Mouse (Mus musculus): ENCODE results near the gene Rnf169.
A peak's percentile ranks its signal among the peaks of the same experiment; 100 is the strongest.

Rnf169 gene

GRCm38 (mm10) chr7:99980132-99980591, at the start of gene Rnf169:
TSS of gene Rnf169 (minus strand) at chr7:99980448.
- DNase-seq (ENCODE audit: low spot score): peak; percentile 74

DNA sequence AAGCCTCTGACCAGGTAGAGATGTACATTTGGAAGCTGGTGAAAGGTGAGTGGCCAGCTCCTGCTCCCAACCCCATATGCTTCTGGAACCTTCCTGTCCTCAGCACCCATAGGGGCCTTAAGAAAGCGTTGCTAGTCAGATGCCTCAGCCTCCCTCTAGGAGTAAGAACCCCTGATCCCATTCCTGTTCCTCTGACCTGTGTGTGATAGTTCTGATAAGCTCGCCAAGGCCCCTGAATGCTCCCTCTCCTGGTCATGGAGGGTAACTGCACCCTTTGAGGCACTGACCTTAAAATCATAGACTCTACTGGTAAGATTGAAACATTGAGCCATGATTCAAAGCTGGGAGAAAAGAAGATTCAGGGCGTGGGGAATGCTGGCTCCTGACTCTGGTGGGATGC, 49.1 kb upstream of the Rnf169 start:
- DNase-seq (ENCODE audit: low spot score): no peak

DNA sequence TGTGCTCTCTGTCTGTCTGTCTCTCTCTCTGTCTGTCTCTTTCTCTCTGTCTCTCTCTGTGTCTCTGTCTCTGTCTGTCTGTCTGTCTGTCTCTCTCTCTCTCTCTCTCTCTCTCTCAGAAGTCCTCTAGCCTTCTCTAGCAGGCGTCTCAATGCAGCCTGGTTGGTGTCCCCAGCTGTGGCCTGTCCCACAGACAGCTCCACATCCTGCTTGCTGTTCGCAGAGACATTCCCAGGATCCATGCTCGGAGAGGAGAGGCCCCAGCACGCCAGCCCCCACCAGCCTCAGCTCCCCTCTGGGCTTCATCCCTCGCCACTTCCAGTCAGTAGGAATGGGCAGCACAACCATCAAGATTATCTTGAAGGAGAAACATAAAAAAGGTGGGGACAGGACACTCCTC, 47.1 kb upstream of the Rnf169 start:
- no peak for DNase-seq (ENCODE audit: low spot score)

DNA sequence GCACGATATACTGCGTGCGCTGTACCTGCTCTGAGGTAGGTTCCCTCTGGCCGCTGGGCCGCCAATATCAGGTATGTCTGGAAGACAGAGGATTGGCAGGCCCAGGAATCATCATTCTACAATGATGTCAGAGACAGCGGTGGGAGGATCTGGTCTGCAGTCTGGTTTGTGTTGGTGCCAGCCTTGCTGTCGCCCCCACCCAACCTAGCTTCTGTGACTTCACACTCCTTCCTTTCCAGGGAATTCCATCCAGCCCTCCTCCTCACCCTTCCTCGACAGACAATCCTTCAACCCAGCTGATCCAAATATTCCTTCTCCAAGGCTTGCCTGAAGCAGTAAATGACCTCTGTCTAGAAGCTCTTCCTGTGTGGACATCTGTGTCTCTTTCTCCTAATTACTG, 36.8 kb upstream of the Rnf169 start:
- no peak for DNase-seq (ENCODE audit: low spot score)

DNA sequence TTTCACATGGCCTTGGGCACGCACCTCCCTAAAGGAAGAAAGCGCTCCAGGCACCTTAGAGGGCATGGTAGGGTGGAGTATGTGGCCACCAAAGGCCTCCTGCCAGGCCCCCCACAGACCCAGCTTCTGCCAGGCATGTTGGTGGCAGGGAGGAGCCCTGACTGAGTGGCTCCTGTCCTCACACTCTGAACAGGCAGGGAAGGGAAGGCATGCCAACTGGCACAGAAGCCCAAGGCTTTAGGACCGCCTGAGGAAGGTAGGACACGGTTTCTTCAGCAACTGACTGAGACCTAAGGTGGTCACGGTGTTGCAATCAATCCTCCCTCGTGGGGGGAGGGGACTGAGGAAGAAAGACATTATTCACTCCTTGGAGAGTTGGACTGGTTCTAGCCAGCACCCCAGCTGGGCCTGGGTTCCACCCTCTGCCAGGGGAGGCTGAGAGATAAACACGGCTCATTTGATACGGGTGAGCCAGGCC, 33.9 kb upstream of the Rnf169 start:
- no peak for DNase-seq (ENCODE audit: low spot score)

DNA sequence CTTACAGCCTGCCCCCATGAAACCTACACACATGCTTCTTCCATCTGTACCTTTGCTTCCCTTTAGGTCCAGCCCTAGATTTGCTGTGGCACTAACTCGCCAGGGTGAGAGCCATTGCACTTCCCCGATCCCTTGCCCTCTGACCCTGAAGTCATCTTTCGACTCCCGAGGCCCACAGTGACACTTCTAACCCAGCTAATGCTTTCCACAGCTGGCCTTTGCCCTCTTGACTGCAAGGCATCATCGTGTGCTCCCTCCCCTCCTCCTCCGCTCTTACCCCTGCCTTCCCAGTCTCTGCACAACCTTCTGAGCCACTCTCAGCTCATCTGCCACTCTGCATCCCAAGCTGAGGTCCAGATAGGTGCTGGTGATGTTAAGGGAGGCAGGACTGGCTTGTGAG, 32.3 kb upstream of the Rnf169 start:
- DNase-seq (ENCODE audit: low spot score): no peak

DNA sequence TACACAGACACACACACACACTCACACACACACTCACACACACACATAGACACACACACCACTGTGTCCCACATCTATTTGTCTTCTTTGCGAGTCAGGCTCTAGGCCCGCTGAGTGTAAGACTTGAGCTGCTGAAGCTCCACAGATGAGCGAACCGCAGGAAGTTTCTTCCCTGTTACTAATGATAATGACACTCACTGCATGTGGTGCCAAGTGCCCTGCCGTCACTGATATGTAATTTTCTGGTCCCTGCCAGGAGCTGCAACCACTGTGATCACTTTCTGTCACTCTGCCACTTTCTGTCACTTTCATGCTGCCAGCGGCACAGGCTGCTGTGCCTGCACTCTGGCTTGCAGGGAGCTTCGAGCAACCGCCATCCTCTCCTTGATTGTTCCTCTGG, 31.8 kb upstream of the Rnf169 start:
- DNase-seq (ENCODE audit: low spot score): no peak

GRCm38 (mm10) chr7:100010711-100011110, 30.5 kb upstream of the Rnf169 start:
- DNase-seq (ENCODE audit: low spot score): no peak

DNA sequence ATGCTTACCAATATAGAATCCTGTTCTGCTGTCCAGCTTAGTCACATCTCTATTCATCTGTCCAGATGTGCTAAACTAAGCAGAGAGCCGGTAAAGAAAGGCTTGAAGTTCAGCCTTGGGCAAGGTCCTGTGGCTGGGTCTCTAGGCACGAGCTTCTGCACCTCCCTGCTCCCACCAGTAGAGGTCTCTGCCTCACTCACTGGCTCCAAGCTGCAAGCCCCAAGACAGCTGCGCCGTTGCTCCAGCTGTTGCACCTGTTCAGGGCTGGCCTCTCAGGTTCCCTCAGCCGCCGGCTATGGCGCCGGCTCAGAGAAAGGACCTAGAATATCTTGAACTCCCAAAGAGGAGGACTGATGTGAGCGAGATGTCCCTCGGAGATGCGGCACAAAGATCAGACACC, 29.4 kb upstream of the Rnf169 start:
- DNase-seq (ENCODE audit: low spot score): peak; percentile 45

- no peak for DNase-seq (ENCODE audit: low spot score)
Measured at GRCm38 (mm10) chr7:100008765-100009164, 28.5 kb upstream of the Rnf169 start.

- no peak for DNase-seq (ENCODE audit: low spot score)
Measured at GRCm38 (mm10) chr7:100006411-100006810, 26.2 kb upstream of the Rnf169 start.

DNA sequence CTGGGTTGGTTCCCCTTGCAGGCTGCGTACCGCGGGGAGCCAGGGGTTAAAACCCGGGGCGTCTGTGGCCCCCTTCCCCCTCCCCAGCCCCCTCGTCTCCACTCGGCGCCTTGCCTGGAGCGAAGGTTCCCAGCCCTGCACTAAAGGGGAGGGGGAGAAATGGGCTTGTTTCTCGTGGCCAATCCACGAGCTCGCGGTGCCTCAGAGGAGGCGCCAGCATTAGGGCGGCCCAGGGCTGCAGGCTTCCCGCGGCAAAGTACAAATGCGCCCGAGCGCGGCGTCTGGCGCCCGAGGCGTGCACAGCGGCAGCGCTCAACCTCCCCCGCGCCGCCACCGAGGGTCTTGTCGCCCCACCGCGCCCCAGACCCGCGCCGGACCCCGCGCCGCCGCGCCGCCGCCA, 25.5 kb upstream of the Rnf169 start, which contains the start of gene Chrdl2:
TSS of gene Chrdl2 (plus strand) at position 383 of the 400 bp plus-strand sequence.
- no peak for DNase-seq (ENCODE audit: low spot score)

GRCm38 (mm10) chr7:100003781-100004180, 23.5 kb upstream of the Rnf169 start:
- no peak for DNase-seq (ENCODE audit: low spot score)

DNA sequence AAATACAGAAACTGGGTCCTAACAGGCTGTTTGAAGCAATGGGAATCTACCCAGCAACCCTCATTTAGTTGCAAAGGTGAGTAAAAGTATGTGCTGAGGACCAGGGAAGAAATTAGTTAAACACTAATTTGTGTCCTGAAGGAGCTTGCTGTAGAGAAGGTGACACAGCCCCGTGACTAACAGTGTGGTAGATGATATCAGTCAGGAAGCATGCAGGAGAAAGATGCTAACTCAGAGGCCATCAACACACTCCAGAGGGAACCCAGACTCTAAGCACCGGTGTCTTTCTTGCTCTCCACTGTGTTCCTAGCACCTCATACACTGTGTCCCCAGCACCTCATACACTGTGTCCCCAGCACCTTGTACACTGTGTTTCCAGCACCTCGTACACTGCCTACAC, 18.4 kb upstream of the Rnf169 start:
- DNase-seq (ENCODE audit: low spot score): no peak

DNA sequence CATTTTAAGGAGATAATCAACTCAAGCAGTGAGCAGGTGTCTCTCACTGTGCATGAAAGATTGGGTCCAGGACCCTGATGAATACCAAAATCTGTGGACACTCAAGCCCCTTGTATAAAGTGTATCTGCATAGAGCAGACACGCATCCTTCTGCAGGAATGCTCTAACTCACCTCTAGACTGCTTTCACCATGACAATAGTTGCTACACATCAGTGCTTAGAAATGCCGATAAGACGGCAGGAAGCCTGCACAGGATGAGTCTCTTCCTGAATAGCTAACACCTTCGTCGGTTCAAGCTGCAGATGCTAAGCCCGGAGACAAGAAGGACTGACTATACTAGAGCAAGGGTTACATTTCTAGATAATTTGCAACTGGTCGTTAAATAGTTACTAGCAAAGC, 14.9 kb upstream of the Rnf169 start:
- no peak for DNase-seq (ENCODE audit: low spot score)

- DNase-seq (ENCODE audit: low spot score): no peak
Measured at GRCm38 (mm10) chr7:99993159-99993558, 12.9 kb upstream of the Rnf169 start.

DNA sequence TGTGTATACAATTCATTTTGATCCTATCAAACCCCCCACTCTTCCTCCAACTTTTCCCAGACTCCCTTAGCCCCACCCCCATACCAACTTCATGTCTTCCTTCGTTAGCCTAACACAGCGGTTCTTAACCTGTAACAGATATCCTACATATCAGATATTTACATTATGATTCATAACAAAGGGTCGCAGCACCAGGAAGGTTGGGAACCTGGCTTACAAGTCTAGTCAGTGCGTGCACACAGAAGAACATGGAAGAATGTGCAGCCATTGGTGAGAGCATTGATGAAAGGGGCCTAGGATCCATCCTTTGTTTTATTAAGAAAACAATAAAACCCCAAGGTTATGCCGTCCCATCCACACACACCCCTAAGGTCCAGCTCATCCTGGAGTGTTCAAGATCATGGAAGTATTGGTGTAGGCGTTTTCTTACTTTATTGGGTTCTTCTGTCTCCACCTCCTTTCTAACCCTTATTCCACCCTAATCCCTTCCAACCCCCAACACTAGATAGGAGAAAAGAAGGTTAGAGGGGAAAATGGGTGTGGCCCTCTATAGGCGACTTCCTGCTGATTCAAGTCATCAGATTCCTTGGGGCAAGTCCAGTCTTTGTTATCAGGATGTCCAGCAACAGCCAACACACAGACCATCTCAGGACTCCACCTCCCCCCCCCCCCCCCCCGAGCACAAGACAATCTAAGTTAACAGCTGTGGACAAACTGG, 10.9 kb upstream of the Rnf169 start:
- no peak for DNase-seq (ENCODE audit: low spot score)

DNA sequence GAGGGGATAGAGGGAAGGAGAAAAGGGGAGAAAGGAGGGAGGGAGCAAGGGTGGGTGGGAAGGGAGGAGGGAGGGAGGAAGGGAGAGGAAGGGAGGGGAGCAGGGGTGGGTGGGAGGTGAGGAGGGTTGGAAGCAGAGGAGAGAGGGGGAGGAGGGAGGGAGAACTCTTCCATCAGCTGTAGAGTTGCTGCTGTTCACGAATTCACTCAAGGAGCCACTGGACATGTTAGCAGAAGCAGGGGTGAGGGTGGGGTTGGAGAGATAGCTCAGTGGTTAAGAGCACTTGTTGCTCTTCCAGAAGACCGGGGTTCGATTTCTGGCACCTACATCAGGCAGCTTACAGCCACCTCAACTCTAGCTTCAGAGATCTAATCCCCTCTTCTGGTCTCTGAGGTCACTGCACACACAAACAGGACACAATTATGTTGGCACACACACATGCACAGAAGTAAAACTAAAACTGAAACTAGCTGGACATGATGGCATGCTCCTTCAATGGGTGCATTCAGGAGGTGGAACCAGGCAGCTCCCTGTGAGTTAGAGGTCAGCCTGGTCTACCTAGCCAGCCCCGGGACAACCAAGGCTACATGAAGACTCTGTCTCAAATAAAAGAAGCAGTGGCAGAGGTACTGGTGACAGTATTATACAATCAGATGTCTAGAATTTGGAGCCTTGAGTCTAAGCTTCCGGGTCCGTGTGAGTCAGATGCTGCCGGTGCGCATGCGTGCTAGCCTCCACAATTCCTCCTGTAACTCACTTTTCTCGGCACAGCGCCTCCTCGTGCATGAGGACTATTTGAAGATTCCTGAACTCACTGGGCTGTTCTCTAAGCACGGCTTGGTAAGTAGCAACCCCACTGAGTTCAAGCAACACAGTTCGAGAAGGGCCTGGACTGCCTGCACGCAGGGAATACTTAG, 9.9 kb upstream of the Rnf169 start:
- no peak for DNase-seq (ENCODE audit: low spot score)

GRCm38 (mm10) chr7:99988725-99989124, 8.5 kb upstream of the Rnf169 start:
- peak; percentile 56 for DNase-seq (ENCODE audit: low spot score)

- DNase-seq (ENCODE audit: low spot score): no peak
Measured at GRCm38 (mm10) chr7:99982256-99983242, 2.3 kb upstream of the Rnf169 start.

DNA sequence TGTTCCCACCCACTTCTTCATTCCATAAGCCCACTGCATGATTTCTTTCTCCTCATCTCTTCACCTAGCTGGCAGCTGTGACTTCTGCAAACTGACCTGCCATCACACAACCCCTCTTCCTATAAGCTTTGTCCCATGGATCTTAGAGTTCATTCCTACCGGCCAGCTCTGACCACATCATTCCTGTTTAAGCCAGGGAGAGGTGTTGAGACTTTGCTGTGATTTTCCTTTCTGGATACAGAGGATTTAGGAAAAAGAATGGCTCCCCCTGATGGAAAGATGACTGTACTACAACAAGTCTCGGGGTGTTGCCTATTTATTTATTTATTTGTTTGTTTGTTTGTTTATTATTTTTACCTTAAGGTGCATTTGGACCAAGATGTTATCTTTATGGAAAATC, 1.1 kb upstream of the Rnf169 start:
- DNase-seq (ENCODE audit: low spot score): no peak
